Mouse (Mus musculus) mouse embryonic stem cell (cell line): ENCODE data around the gene Arl16.

Experiments
- in situ Hi-C, 2 experiments: fragments of 300-500 bp; cut with MboI; formaldehyde crosslinking; loops; 1 replicate in 1 of 2; 3 replicates in 1 of 2; pipeline ENCODE4 v1.14.3; 2019 to 2020; ENCODE audit warnings: low sequenced_read_pairs in 2 of 2, low pct_unique_long_range_greater_than_20kb in 1 of 2, mixed read lengths in 1 of 2; ENCODE audit not compliant: unreplicated experiment in 1 of 2

Arl16 gene

GRCm38 (mm10) chr11:120493351-120493750 is 25.9 kb upstream of the Arl16 start:
- in situ Hi-C loops: no loop called here

- in situ Hi-C loops: no loop called here
Measured at GRCm38 (mm10) chr11:120492878-120493203, 25.4 kb upstream of the Arl16 start.

- in situ Hi-C loops: no loop called here
Measured at GRCm38 (mm10) chr11:120492024-120492877, 24.8 kb upstream of the Arl16 start.

GRCm38 (mm10) chr11:120491317-120492023 is 24.1 kb upstream of the Arl16 start, which contains the start of gene Slc25a10:
TSS of gene Slc25a10 (plus strand) at chr11:120491840.
- in situ Hi-C loops: no loop called here

GRCm38 (mm10) chr11:120490291-120491046 is 23.1 kb upstream of the Arl16 start:
- in situ Hi-C loops: no loop called here

- in situ Hi-C loops: no loop called here
Measured at GRCm38 (mm10) chr11:120489054-120489761, 21.8 kb upstream of the Arl16 start.

- in situ Hi-C loops: no loop called here
Measured at GRCm38 (mm10) chr11:120488516-120488915, 21.1 kb upstream of the Arl16 start.

GRCm38 (mm10) chr11:120485251-120485650 is 17.8 kb upstream of the Arl16 start:
- in situ Hi-C loops: no loop called here

GRCm38 (mm10) chr11:120484265-120484981 is 17.0 kb upstream of the Arl16 start, which contains the start of gene Mrpl12:
TSS of gene Mrpl12 (plus strand) at chr11:120484613.
- in situ Hi-C loops: no loop called here

- in situ Hi-C loops: no loop called here
Measured at GRCm38 (mm10) chr11:120483448-120483934, 16.1 kb upstream of the Arl16 start.

- in situ Hi-C loops: no loop called here
Measured at GRCm38 (mm10) chr11:120472052-120472451, 4.6 kb upstream of the Arl16 start.

- in situ Hi-C loops: no loop called here
Measured at GRCm38 (mm10) chr11:120467736-120468092, 307 bp upstream of the Arl16 start.

GRCm38 (mm10) chr11:120465521-120465920 is 1.9 kb downstream of the Arl16 start:
- in situ Hi-C loops: no loop called here

GRCm38 (mm10) chr11:120464365-120464764 is 3.0 kb downstream of the Arl16 start:
- in situ Hi-C loops: no loop called here

- in situ Hi-C loops: no loop called here
Measured at GRCm38 (mm10) chr11:120463536-120463935, 3.9 kb downstream of the Arl16 start.

- in situ Hi-C loops: no loop called here
Measured at GRCm38 (mm10) chr11:120458847-120459597, 8.4 kb downstream of the Arl16 start.
